Mouse (Mus musculus) CH12.LX (cell line): ENCODE measurements around the gene Arhgap31. TPM values are rescaled to one million over a fixed set of nuclear protein-coding genes. Genes with fewer than 3 reads are reported as not detected.

Experiments
- DNase-seq: peaks from one replicate; pipeline ENCODE4 v3.0.0-alpha.2; 2013; ENCODE audit errors: extremely low read depth
- H3K27ac ChIP-seq: 2 replicates; pipeline ENCODE4 v1.5.1; 2012; ENCODE audit warnings: low read depth, mild to moderate bottlenecking, control low read depth, moderate library complexity; ENCODE audit not compliant: insufficient read depth
- H3K27me3 ChIP-seq: replicated peaks from 2 replicates; pipeline ENCODE3; 2012; ENCODE audit warnings: inconsistent platforms
- H3K36me3 ChIP-seq, 2 experiments: replicated peaks in 1 of 2; 2 replicates each; pipeline versions ENCODE3 to v1.6.1; 2012; ENCODE audit warnings: inconsistent platforms in 1 of 2, low read length in 1 of 2, mild to moderate bottlenecking in 1 of 2, mixed read lengths in 1 of 2, moderate library complexity in 1 of 2; ENCODE audit not compliant: control insufficient read depth in 1 of 2, insufficient read depth in 1 of 2
- H3K4me1 ChIP-seq, 2 experiments: 2 replicates each; pipeline ENCODE4 v1.6.1; 2012; ENCODE audit warnings: inconsistent platforms in 1 of 2, moderate library complexity in 1 of 2; ENCODE audit not compliant: insufficient read depth in 2 of 2, control insufficient read depth in 1 of 2
- H3K4me2 ChIP-seq: 2 replicates; pipeline ENCODE4 v1.6.1; 2012; ENCODE audit warnings: low read depth, mild to moderate bottlenecking, control low read depth; ENCODE audit not compliant: poor library complexity, insufficient read depth, severe bottlenecking
- H3K4me3 ChIP-seq, 3 experiments: fragments of 150-350 bp in 1 of 3; sonication (generic) in 1 of 3; replicated peaks in 1 of 3; 2 replicates each; pipeline versions ENCODE3 to v1.5.1; 2011 to 2012; ENCODE audit warnings: low read depth in 2 of 3, low read length in 2 of 3, mild to moderate bottlenecking in 2 of 3, moderate library complexity in 2 of 3, control low read depth in 1 of 3, improper control_type of control experiment in 1 of 3, inconsistent platforms in 1 of 3, mixed read lengths in 1 of 3; ENCODE audit not compliant: poor library complexity in 1 of 3
- H3K79me2 ChIP-seq: replicated peaks from 2 replicates; pipeline ENCODE4 v1.6.1; 2012; ENCODE audit warnings: mild to moderate bottlenecking, moderate library complexity; ENCODE audit not compliant: control insufficient read depth, poor library complexity, insufficient read depth, severe bottlenecking; ENCODE audit errors: extremely low read depth
- H3K9ac ChIP-seq: 2 replicates; pipeline ENCODE4 v1.6.1; 2012; ENCODE audit warnings: low read depth, mild to moderate bottlenecking, control low read depth, moderate library complexity; ENCODE audit not compliant: insufficient read depth
- H3K9me3 ChIP-seq: replicated peaks from 2 replicates; pipeline ENCODE3; 2012; ENCODE audit warnings: low read length, inconsistent platforms, mixed read lengths
- CHD1 ChIP-seq: IDR thresholded peaks from 2 replicates; pipeline ENCODE4 v1.6.1; 2012; ENCODE audit warnings: low read depth, low read length, improper control_type of control experiment, inconsistent platforms
- CHD2 ChIP-seq: IDR thresholded peaks from 2 replicates; pipeline ENCODE4 v1.6.1; 2011; ENCODE audit warnings: low read length, improper control_type of control experiment
- CTCF ChIP-seq, 2 experiments: IDR thresholded peaks in 1 of 2; conservative IDR thresholded peaks in 1 of 2; 2 replicates each; pipeline ENCODE4 v1.5.1; 2011 to 2012; ENCODE audit warnings: low read depth in 2 of 2, low read length in 2 of 2, improper control_type of control experiment in 1 of 2, inconsistent platforms in 1 of 2, mild to moderate bottlenecking in 1 of 2, moderate library complexity in 1 of 2
- ETS1 ChIP-seq: conservative IDR thresholded peaks from 2 replicates; pipeline ENCODE4 v1.6.1; 2012; ENCODE audit warnings: low read depth, mild to moderate bottlenecking, inconsistent platforms, low read length, improper control_type of control experiment, moderate library complexity
- GABPA ChIP-seq: IDR thresholded peaks from 2 replicates; pipeline ENCODE4 v1.6.1; 2012; ENCODE audit warnings: low read depth, low read length, improper control_type of control experiment, inconsistent platforms; ENCODE audit not compliant: insufficient replicate concordance
- HCFC1 ChIP-seq: IDR thresholded peaks from 2 replicates; pipeline ENCODE4 v1.6.1; 2012; ENCODE audit warnings: low read depth, mild to moderate bottlenecking, inconsistent platforms, low read length, improper control_type of control experiment
- IRF4 ChIP-seq: IDR thresholded peaks from 2 replicates; pipeline ENCODE4 v1.6.1; 2014; ENCODE audit warnings: low read depth, mild to moderate bottlenecking, inconsistent platforms, low read length, improper control_type of control experiment
- JUN ChIP-seq: IDR thresholded peaks from 2 replicates; pipeline ENCODE4 v1.6.1; 2011; ENCODE audit warnings: low read depth, mild to moderate bottlenecking, low read length, improper control_type of control experiment, moderate library complexity; ENCODE audit not compliant: insufficient read depth
- MAFK ChIP-seq: IDR thresholded peaks from 2 replicates; pipeline ENCODE4 v1.6.1; 2011; ENCODE audit warnings: low read length, improper control_type of control experiment; ENCODE audit not compliant: insufficient replicate concordance
- MAX ChIP-seq: IDR thresholded peaks from 2 replicates; pipeline ENCODE4 v1.6.1; 2011; ENCODE audit warnings: low read length, improper control_type of control experiment
- MAZ ChIP-seq: IDR thresholded peaks from 2 replicates; pipeline ENCODE4 v1.6.1; 2012; ENCODE audit warnings: low read depth, mild to moderate bottlenecking, inconsistent platforms, low read length, improper control_type of control experiment, moderate library complexity
- MEF2A ChIP-seq: IDR thresholded peaks from 2 replicates; pipeline ENCODE4 v1.6.1; 2014; ENCODE audit warnings: low read depth, mild to moderate bottlenecking, inconsistent platforms, low read length, improper control_type of control experiment, borderline replicate concordance
- NELFE ChIP-seq: IDR thresholded peaks from 2 replicates; pipeline ENCODE4 v1.6.1; 2011; ENCODE audit warnings: low read depth, low read length, improper control_type of control experiment
- PAX5 ChIP-seq: IDR thresholded peaks from 2 replicates; pipeline ENCODE4 v1.6.1; 2012; ENCODE audit warnings: low read length, inconsistent platforms, mixed read lengths
- POLR2A ChIP-seq: IDR thresholded peaks from 2 replicates; pipeline ENCODE4 v1.6.1; 2011; ENCODE audit warnings: low read depth, mild to moderate bottlenecking, improper control_type of control experiment, low read length
- POLR2AphosphoS2 ChIP-seq: IDR thresholded peaks from 2 replicates; pipeline ENCODE4 v1.6.1; 2011; ENCODE audit warnings: low read depth, low read length, improper control_type of control experiment
- RAD21 ChIP-seq: IDR thresholded peaks from 2 replicates; pipeline ENCODE4 v1.6.1; 2011; ENCODE audit warnings: low read depth, mild to moderate bottlenecking, low read length, improper control_type of control experiment, moderate library complexity
- RCOR1 ChIP-seq: conservative IDR thresholded peaks from 2 replicates; pipeline ENCODE4 v1.6.1; 2012; ENCODE audit warnings: low read depth, mild to moderate bottlenecking, inconsistent platforms, low read length, improper control_type of control experiment
- SIN3A ChIP-seq: IDR thresholded peaks from 2 replicates; pipeline ENCODE4 v1.6.1; 2012; ENCODE audit warnings: low read length, improper control_type of control experiment, inconsistent platforms
- SMC3 ChIP-seq: IDR thresholded peaks from 2 replicates; pipeline ENCODE4 v1.6.1; 2011; ENCODE audit warnings: low read depth, low read length, improper control_type of control experiment
- TBP ChIP-seq: conservative IDR thresholded peaks from 2 replicates; pipeline ENCODE4 v1.6.1; 2011; ENCODE audit warnings: low read depth, low read length, improper control_type of control experiment
- TCF12 ChIP-seq: IDR thresholded peaks from 2 replicates; pipeline ENCODE4 v1.6.1; 2014; ENCODE audit warnings: low read depth, mild to moderate bottlenecking, inconsistent platforms, low read length, improper control_type of control experiment
- UBTF ChIP-seq: IDR thresholded peaks from 2 replicates; pipeline ENCODE4 v1.6.1; 2012; ENCODE audit warnings: low read depth, mild to moderate bottlenecking, inconsistent platforms, low read length, improper control_type of control experiment, moderate library complexity
- USF2 ChIP-seq: conservative IDR thresholded peaks from 2 replicates; pipeline ENCODE4 v1.6.1; 2011; ENCODE audit warnings: low read depth, low read length, improper control_type of control experiment
- ZC3H11A ChIP-seq: IDR thresholded peaks from 2 replicates; pipeline ENCODE4 v1.6.1; 2012; ENCODE audit warnings: low read depth, mild to moderate bottlenecking, inconsistent platforms, low read length, improper control_type of control experiment
- ZKSCAN1 ChIP-seq: IDR thresholded peaks from 2 replicates; pipeline ENCODE4 v1.6.1; 2012; ENCODE audit warnings: low read depth, inconsistent platforms, low read length, improper control_type of control experiment, borderline replicate concordance
- ZMIZ1 ChIP-seq: IDR thresholded peaks from 2 replicates; pipeline ENCODE4 v1.6.1; 2012; ENCODE audit warnings: low read depth, mild to moderate bottlenecking, inconsistent platforms, low read length, improper control_type of control experiment
- dilution Hi-C: fragments of 300-500 bp; cut with MboI; formaldehyde crosslinking; loops from 2 replicates; pipeline ENCODE4 v1.14.3; 2020; ENCODE audit warnings: low sequenced_read_pairs; ENCODE audit not compliant: extremely low pct_unique_long_range_greater_than_20kb, extremely low pct_ligation_motif_present
- in situ Hi-C: fragments of 300-500 bp; cut with MboI; formaldehyde crosslinking; loops from 3 replicates; pipeline ENCODE4 v1.14.3; 2019; ENCODE audit warnings: low sequenced_read_pairs, low pct_ligation_motif_present, low pct_unique_long_range_greater_than_20kb, mixed read lengths
- polyA plus RNA-seq: library from polyadenylated mRNA; unstranded; fragments of >175 nt; gene quantifications from 2 replicates; pipeline ENCODE4 v1.2.1, GENCODE M21; 2012; ENCODE audit warnings: low read depth; ENCODE audit not compliant: insufficient read length
- total RNA-seq, 2 experiments: library from RNA; depleted of rRNA; stranded (reverse); fragments of 300-350 nt in 1 of 2; fragments of >200 nt in 1 of 2; gene quantifications; 2 replicates each; pipeline ENCODE4 v1.2.3; 2012 to 2014

Gene Arhgap31
- total and polyA plus RNA-seq, 3 experiments = 0.15 to 2.0 (median 0.76) TPM

DNA sequence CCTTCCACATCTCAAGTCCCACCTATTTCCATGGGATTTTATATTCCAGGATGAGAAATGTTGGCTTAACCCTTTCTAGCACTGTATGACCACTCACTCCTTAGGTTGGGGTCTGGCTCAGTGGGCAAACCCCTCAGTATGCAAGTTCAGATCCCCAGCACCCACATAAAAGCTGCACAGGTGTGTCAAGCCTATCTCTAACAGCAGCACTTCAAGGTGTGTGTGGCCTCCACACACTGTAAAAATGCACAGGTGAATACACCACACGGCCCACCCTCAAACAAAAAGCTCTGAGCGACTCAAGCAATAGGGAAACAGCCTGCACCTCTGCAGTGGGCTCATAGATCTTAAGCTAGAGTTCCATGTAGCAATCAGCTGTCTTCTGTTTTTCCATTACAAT, 117.0 kb downstream of the Arhgap31 start:
- Histone ChIP-seq H3K4me2 (no peak overlapping the region), H3K79me2 (no peaks in the 10 kb centered on the region), H3K4me3 (no peak overlapping the region), H3K27ac (no peak overlapping the region), H3K9me3 (no peaks in the 10 kb centered on the region), H3K27me3 (no peaks in the 10 kb centered on the region), H3K4me1 (no peaks in the 10 kb centered on the region), H3K9ac (no peak overlapping the region), H3K36me3 (peaks cover 14 to 35% of the 10 kb centered on the region in 2 experiments)
- DNase-seq = no peak
- dilution Hi-C loops (no loop called here), in situ Hi-C loops (no loop called here)
- TF ChIP-seq SIN3A = no peak
- no peak for TF ChIP-seq GABPA
- no peak for TF ChIP-seq ZKSCAN1
- no peak for TF ChIP-seq ZMIZ1
- TF ChIP-seq RAD21 = no peak
- TF ChIP-seq NELFE = no peak
- TF ChIP-seq ETS1 = no peak
- no peak for TF ChIP-seq ZC3H11A
- no peak for TF ChIP-seq POLR2A
- no peak for TF ChIP-seq CTCF (conservative IDR thresholded peaks at IDR 0.05 in 1 of 2, IDR thresholded peaks at IDR 0.05 in 1 of 2; ENCODE audit: low read depth in 2 of 2, low read length in 2 of 2)
- TF ChIP-seq MAFK = no peak
- TF ChIP-seq UBTF = no peak

DNA sequence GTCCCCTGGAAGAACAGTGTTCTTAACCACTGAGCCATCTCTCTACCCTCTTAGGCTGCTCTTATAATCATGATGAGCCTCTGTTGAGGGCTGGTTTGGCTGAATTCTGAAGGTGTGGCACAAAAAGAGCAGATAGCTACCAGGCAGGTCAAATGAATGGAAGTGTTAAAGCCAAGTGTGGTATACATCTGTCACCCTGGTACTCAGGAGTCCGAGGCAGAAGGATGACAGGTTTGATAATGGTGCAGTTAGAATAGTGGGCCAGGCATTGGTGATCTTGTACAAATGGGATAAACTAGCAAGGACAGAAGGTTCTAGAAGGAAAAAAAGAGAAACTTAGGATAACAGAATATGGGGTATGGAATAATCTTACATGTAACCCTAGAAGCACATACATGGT, 118.6 kb downstream of the Arhgap31 start:
- Histone ChIP-seq H3K36me3 (peaks cover 20 to 49% of the 10 kb centered on the region in 2 experiments), H3K79me2 (no peaks in the 10 kb centered on the region)
- in situ Hi-C loops = no loop called here
- TF ChIP-seq UBTF (no peak), POLR2AphosphoS2 (peak; percentile 71; the same call in 1 of the 2 replicates)
- TF ChIP-seq, all 38 proteins: peak for 1
- no peak overlapping the region for H3K4me3 ChIP-seq
- dilution Hi-C loops = no loop called here
- DNase-seq = no peak
- no peak overlapping the region for H3K4me2 ChIP-seq
- no peaks in the 10 kb centered on the region for H3K27me3 ChIP-seq
- no peaks in the 10 kb centered on the region for H3K9me3 ChIP-seq
- no peak overlapping the region for H3K9ac ChIP-seq
- no peaks in the 10 kb centered on the region for H3K4me1 ChIP-seq
- H3K27ac ChIP-seq = no peak overlapping the region

DNA sequence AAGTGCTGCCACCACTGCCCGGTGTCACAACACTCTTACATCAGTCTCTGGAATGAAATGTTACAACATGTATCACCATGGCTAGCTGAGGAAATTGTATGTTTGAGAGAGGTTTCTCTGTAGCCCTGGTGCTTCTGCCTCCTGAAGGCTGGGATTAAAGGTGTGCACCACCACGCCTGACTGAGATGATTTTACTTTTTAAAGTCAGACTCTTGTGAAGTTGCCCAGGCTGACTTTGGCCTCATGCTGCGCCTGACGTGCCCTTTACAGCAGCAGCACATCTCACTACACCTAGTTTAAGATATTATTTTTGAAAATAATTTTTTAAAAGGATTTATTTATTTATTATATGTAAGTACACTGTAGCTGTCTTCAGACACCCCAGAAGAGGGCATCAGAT, 120.1 kb downstream of the Arhgap31 start:
- no peaks in the 10 kb centered on the region for H3K79me2 ChIP-seq
- DNase-seq = no peak
- H3K4me3 ChIP-seq = no peak overlapping the region
- dilution Hi-C loops = no loop called here
- in situ Hi-C loops = no loop called here
- H3K4me1 ChIP-seq = peaks cover 0 to 2% of the 10 kb centered on the region in 2 experiments; a peak in 1 of 4 replicates
- H3K9me3 ChIP-seq = no peaks in the 10 kb centered on the region
- no peak overlapping the region for H3K4me2 ChIP-seq
- H3K27ac ChIP-seq = no peak overlapping the region
- no peak overlapping the region for H3K9ac ChIP-seq
- peaks cover 31 to 63% of the 10 kb centered on the region in 2 experiments for H3K36me3 ChIP-seq
- H3K27me3 ChIP-seq = no peaks in the 10 kb centered on the region
- no peak for TF ChIP-seq CHD1
- TF ChIP-seq TCF12 = no peak
- TF ChIP-seq ZMIZ1 = no peak
- no peak for TF ChIP-seq PAX5
- TF ChIP-seq IRF4 = no peak
- TF ChIP-seq MAX = no peak
- TF ChIP-seq USF2 = no peak
- TF ChIP-seq SMC3 = no peak
- no peak for TF ChIP-seq RCOR1
- TF ChIP-seq CHD2 = no peak
- no peak for TF ChIP-seq HCFC1
- no peak for TF ChIP-seq ZC3H11A
- no peak for TF ChIP-seq NELFE
- no peak for TF ChIP-seq MEF2A
- no peak for TF ChIP-seq TBP
- no peak for TF ChIP-seq MAZ
- TF ChIP-seq ETS1 = no peak
- TF ChIP-seq JUN = no peak
